Mouse (Mus musculus): ENCODE data around the gene H2-T22. TPM values are rescaled to one million over a fixed set of nuclear protein-coding genes. Genes with fewer than 3 reads are reported as not detected.
"Not testable (repeated sequence)": the region's sequence is repeated elsewhere in the genome, so short reads cannot be mapped to it uniquely, and the experiment has no call there.

H2-T22 gene
- polyA plus RNA-seq, 1 experiment from 2014 or later, result 5.9 TPM

DNA sequence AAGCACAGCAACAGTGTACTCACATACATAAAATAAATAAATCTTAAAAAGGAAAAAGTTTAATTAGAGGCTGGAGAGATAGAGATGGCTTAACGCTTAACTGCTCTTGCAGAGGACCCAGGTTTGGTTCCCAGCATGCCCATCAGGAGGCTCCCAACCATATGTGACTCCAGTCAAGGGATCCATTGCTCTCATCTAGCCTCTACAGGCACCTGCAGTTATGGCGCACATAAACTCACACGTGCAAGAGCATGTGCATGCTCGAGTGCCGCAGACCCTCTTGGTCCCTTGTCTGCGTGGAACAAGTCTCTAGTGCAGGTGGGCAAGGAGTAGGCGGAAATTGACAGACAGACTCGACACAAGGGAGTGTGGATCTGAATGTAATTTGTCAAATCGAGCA, 20.4 kb downstream of the H2-T22 start:
- H3K36me3 ChIP-seq (ENCODE audit: control insufficient read depth, insufficient read depth, low read length), result no peaks in the 10 kb centered on the region
- no peak overlapping the region for H3K4me3 ChIP-seq (ENCODE audit: low read depth, low read length)
- no peaks in the 10 kb centered on the region for H3K27me3 ChIP-seq (ENCODE audit: control insufficient read depth, insufficient read depth, low read length)
- 91% methylated on average over 9 of the region's 9 CpGs for WGBS
- no peak for ATAC-seq (ENCODE audit: low read depth)
- no peak overlapping the region for H3K4me2 ChIP-seq (ENCODE audit: low read depth, low read length)
- H3K4me1 ChIP-seq (ENCODE audit: control insufficient read depth, insufficient read depth, low read length), result no peaks in the 10 kb centered on the region
- H3K9ac ChIP-seq (replicated peaks; ENCODE audit: low read depth, low read length), result no peak overlapping the region
- H3K27ac ChIP-seq (ENCODE audit: low read depth, low read length), result no peak overlapping the region
- no peaks in the 10 kb centered on the region for H3K9me3 ChIP-seq (ENCODE audit: control insufficient read depth, low read length)

DNA sequence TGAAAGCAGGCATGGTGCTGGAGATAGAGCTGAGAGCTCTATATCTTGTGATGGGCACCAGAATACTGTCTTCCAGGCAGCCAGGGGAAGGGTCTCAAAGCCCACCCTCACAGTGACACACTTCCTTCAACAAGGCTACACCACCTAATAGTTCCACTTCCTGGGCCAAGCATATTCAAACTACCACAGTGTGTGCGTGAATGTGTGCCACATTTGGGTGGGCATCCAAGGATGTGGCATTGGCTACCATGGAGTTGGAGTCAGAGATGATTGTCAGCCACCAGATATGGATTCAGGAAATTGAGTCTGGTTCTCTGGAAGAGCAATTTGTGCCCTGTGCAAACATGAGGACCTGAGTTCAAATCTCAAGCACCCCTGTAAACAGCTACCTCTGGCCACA, 21.2 kb downstream of the H2-T22 start:
- Histone ChIP-seq H3K27ac (ENCODE audit: low read depth, low read length) (no peak overlapping the region), H3K4me1 (ENCODE audit: control insufficient read depth, insufficient read depth, low read length) (no peaks in the 10 kb centered on the region), H3K9me3 (ENCODE audit: control insufficient read depth, low read length) (no peaks in the 10 kb centered on the region), H3K36me3 (ENCODE audit: control insufficient read depth, insufficient read depth, low read length) (no peaks in the 10 kb centered on the region), H3K9ac (replicated peaks; ENCODE audit: low read depth, low read length) (no peak overlapping the region), H3K4me2 (ENCODE audit: low read depth, low read length) (no peak overlapping the region), H3K4me3 (ENCODE audit: low read depth, low read length) (no peak overlapping the region), H3K27me3 (ENCODE audit: control insufficient read depth, insufficient read depth, low read length) (no peaks in the 10 kb centered on the region)
- no peak for ATAC-seq (ENCODE audit: low read depth)
- 100% methylated on average over 1 of the region's 1 CpGs for WGBS

DNA sequence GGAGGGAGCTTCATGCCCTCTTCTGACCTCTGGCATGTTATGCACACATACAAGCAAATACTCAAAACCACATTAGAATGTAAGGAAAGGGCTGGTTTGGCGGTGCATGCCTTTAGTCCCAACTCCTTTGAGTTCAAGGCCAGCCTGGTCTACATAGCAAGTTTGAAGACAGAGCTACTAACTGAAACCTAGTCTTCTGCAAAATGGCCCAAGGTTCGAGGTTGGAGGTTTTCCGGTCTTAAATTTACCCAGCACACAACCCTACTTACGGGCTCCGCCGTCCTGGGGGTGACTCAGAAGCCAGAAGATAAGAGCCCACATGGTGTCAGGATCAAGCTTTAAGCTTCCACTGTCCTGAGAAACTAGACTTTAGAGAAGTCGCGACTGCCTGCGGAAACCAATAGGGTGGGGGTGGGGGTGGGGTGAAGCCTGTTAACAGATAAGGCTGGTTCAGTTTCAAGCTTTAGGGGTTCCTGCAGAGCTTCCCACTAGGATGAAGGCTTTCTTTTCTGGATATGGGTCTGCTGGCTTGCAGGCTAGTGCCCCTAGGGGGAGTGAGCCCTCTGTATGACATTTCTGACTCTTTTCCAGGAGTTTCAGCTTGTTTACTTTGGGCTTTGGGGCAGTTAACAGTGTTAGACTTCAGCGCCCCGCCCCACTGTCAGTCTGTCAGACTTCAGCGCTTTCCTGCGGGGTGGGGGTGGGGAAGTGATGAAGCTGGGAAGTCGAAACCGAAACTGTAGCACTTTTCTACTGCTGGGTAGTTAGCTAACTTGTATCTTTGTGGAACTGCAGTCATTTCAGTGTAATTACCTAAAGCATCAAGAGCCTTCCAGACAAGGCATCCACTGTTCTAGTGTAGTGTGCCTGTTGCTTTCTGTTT, 22.1 kb downstream of the H2-T22 start, which contains the start of gene H2-T24:
TSS of gene H2-T24 (minus strand) at position 370 of the 883 bp plus-strand sequence.
- Histone ChIP-seq H3K4me3 (ENCODE audit: low read depth, low read length) (no peak within 1 kb of the TSS), H3K9ac (replicated peaks; ENCODE audit: low read depth, low read length) (no peak within 1 kb of the TSS), H3K4me1 (ENCODE audit: control insufficient read depth, insufficient read depth, low read length) (no peaks in the 10 kb centered on the region), H3K9me3 (ENCODE audit: control insufficient read depth, low read length) (no peaks in the 10 kb centered on the region), H3K36me3 (ENCODE audit: control insufficient read depth, insufficient read depth, low read length) (no peaks in the 10 kb centered on the region), H3K27me3 (ENCODE audit: control insufficient read depth, insufficient read depth, low read length) (no peaks in the 10 kb centered on the region), H3K4me2 (ENCODE audit: low read depth, low read length) (no peak within 1 kb of the TSS), H3K27ac (ENCODE audit: low read depth, low read length) (no peak within 1 kb of the TSS)
- ATAC-seq (ENCODE audit: low read depth), result no peak
- WGBS, result 52% methylated on average over 15 of the region's 15 CpGs

DNA sequence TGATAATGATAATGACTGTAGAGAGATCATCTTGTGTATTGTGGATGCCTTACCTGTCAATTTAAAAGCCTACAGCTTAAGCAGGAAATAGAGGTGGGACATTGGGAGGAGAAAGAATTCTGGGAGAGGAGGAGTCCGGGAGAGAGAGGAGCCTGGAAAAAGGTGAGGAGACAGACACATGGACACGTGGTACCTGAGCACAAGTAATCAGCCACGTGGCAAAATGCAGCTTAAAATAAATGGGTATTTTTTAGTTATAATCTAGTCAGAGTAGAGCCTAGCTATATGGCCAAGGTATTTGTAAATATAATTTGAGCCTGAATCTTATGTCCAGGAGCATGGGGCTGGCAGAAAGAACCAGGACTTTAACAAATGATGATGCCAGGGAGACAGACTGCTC, 23.0 kb downstream of the H2-T22 start:
- Histone ChIP-seq H3K27ac (ENCODE audit: low read depth, low read length) (no peak overlapping the region), H3K27me3 (ENCODE audit: control insufficient read depth, insufficient read depth, low read length) (no peaks in the 10 kb centered on the region), H3K4me1 (ENCODE audit: control insufficient read depth, insufficient read depth, low read length) (no peaks in the 10 kb centered on the region), H3K36me3 (ENCODE audit: control insufficient read depth, insufficient read depth, low read length) (peaks cover 4% of the 10 kb centered on the region; the same call in 1 of the 2 replicates), H3K9ac (replicated peaks; ENCODE audit: low read depth, low read length) (no peak overlapping the region), H3K9me3 (ENCODE audit: control insufficient read depth, low read length) (no peaks in the 10 kb centered on the region), H3K4me3 (ENCODE audit: low read depth, low read length) (no peak overlapping the region), H3K4me2 (ENCODE audit: low read depth, low read length) (no peak overlapping the region)
- WGBS, result 85% methylated on average over 3 of the region's 3 CpGs
- ATAC-seq (ENCODE audit: low read depth), result no peak

DNA sequence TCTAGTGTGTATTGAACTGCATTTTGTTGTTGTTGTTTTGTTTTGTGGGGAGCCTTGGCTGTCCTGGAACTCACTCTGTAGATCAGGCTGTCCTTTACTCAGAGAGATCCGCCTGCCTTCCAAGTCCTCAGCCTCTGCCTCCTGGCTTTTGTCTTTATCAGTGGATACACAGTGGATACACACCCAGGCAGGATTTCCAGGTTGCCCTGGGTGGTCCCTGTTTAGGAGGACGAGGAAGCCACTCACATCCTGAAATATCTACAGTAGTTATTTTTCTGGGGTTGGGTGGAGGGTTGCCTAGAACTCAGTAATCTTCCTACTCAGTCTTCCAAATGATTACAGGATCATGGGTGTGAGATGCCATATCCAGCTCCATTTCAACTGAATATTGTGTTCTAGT, 23.6 kb downstream of the H2-T22 start:
- peaks cover 4% of the 10 kb centered on the region; the same call in 1 of the 2 replicates for H3K36me3 ChIP-seq (ENCODE audit: control insufficient read depth, insufficient read depth, low read length)
- H3K9ac ChIP-seq (replicated peaks; ENCODE audit: low read depth, low read length), result no peak overlapping the region
- H3K27me3 ChIP-seq (ENCODE audit: control insufficient read depth, insufficient read depth, low read length), result no peaks in the 10 kb centered on the region
- no peak for ATAC-seq (ENCODE audit: low read depth)
- no peaks in the 10 kb centered on the region for H3K4me1 ChIP-seq (ENCODE audit: control insufficient read depth, insufficient read depth, low read length)
- no peak overlapping the region for H3K4me3 ChIP-seq (ENCODE audit: low read depth, low read length)
- no peaks in the 10 kb centered on the region for H3K9me3 ChIP-seq (ENCODE audit: control insufficient read depth, low read length)
- no peak overlapping the region for H3K4me2 ChIP-seq (ENCODE audit: low read depth, low read length)
- H3K27ac ChIP-seq (ENCODE audit: low read depth, low read length), result no peak overlapping the region
- WGBS, result 74% methylated on average over 2 of the region's 2 CpGs

DNA sequence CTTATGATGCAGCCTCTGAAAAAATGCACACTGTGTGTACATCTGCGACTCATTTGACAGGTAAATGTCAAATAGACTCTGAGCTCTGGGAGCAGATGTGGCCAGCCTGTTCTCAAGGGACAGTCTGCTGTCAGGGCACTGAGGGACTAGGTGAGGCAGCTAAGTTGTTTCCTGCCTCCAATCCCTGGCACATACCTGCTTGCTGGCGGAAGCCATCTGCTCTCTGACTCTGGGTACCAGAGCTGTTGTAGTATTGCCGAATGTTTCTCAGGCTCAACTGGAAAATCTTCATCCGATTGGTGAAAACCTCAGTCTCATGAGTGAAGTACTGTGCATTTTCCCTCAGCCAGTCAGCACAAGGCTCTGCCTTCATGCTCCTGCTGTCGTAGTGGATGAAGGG, 25.5 kb downstream of the H2-T22 start:
- H3K27ac ChIP-seq (ENCODE audit: low read depth, low read length), result no peak overlapping the region
- WGBS, result 96% methylated on average over 5 of the region's 5 CpGs
- no peak for ATAC-seq (ENCODE audit: low read depth)

DNA sequence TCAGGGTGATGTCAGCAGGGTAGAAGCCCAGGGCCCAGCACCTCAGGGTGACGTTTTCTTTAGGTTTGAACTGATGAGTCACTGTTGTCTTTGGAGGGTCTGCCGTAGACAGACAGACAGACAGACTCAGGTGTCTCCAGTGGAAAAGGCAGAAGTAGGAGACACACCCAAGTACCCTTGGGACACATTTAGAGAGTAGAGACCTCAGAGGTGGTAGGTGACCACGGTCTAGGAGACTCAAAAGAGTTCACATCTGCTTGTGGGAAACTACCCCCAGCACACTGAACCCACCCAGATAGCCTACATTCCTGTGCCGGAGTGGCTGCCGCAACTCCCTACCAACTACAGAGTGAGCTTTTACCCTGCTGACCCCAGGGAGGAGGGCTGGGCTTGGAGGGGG, 27.6 kb downstream of the H2-T22 start:
- Histone ChIP-seq H3K9me3 (ENCODE audit: control insufficient read depth, low read length) (no peaks in the 10 kb centered on the region), H3K36me3 (ENCODE audit: control insufficient read depth, insufficient read depth, low read length) (peaks cover 4% of the 10 kb centered on the region; the same call in 1 of the 2 replicates), H3K9ac (replicated peaks; ENCODE audit: low read depth, low read length) (no peak overlapping the region), H3K4me3 (ENCODE audit: low read depth, low read length) (no peak overlapping the region), H3K27me3 (ENCODE audit: control insufficient read depth, insufficient read depth, low read length) (no peaks in the 10 kb centered on the region), H3K4me2 (ENCODE audit: low read depth, low read length) (no peak overlapping the region), H3K27ac (ENCODE audit: low read depth, low read length) (no peak overlapping the region), H3K4me1 (ENCODE audit: control insufficient read depth, insufficient read depth, low read length) (no peaks in the 10 kb centered on the region)
- 96% methylated on average over 5 of the region's 5 CpGs for WGBS
- ATAC-seq (ENCODE audit: low read depth), result no peak

More for the DNA sequence above, 25.5 kb downstream of the H2-T22 start:
- H3K9ac ChIP-seq (replicated peaks; ENCODE audit: low read depth, low read length), result no peak overlapping the region
- H3K4me3 ChIP-seq (ENCODE audit: low read depth, low read length), result no peak overlapping the region
- H3K9me3 ChIP-seq (ENCODE audit: control insufficient read depth, low read length), result no peaks in the 10 kb centered on the region
- no peaks in the 10 kb centered on the region for H3K4me1 ChIP-seq (ENCODE audit: control insufficient read depth, insufficient read depth, low read length)
- no peak overlapping the region for H3K4me2 ChIP-seq (ENCODE audit: low read depth, low read length)
- H3K36me3 ChIP-seq (ENCODE audit: control insufficient read depth, insufficient read depth, low read length), result peaks cover 4% of the 10 kb centered on the region; the same call in 1 of the 2 replicates
- H3K27me3 ChIP-seq (ENCODE audit: control insufficient read depth, insufficient read depth, low read length), result no peaks in the 10 kb centered on the region

DNA sequence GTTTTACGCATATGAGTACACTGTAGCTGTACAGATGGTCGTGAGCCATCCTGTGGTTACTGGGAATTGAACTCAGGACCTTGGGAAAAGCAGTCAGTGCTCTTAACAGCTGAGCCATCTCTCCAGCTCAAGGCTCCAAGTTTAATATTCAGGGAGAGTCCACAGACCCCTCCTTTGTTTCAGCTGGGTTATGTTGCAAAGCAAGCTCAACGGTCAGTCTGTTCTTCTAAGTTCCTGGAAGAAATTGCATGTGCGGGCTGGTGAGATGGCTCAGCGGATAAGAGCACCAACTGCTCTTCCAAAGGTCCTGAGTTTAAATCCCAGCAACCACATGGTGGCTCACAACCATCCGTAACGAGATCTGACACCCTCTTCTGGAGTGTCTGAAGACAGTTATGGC, 38.1 kb downstream of the H2-T22 start:
- H3K27me3 ChIP-seq (ENCODE audit: control insufficient read depth, insufficient read depth, low read length); H3K4me2 ChIP-seq (ENCODE audit: low read depth, low read length); H3K4me1 ChIP-seq (ENCODE audit: control insufficient read depth, insufficient read depth, low read length); H3K36me3 ChIP-seq (ENCODE audit: control insufficient read depth, insufficient read depth, low read length); H3K4me3 ChIP-seq (ENCODE audit: low read depth, low read length); ATAC-seq (ENCODE audit: low read depth); H3K27ac ChIP-seq (ENCODE audit: low read depth, low read length); H3K9me3 ChIP-seq (ENCODE audit: control insufficient read depth, low read length); H3K9ac ChIP-seq (replicated peaks; ENCODE audit: low read depth, low read length): not testable (repeated sequence)
- WGBS, result 91% methylated on average over 7 of the region's 7 CpGs

DNA sequence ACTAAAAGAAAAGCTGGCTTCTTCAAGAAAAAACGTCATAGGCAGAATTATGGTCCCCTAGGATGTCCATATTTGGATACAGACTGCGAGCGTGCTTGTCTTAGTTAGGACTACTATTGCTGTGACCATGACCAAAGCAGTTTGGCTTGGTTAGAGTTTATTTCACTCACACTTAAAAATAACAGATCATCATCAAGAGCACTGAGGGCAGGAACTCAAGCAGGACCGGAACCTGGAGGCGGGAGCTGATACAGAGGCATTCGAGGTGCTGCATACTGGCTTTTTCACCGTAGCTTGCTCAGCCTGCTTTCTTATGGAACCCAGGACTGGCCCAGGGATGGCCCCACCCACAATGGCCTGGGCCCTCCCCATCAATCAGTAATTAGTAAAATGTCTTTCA, 39.2 kb downstream of the H2-T22 start:
- 95% methylated on average over 7 of the region's 7 CpGs for WGBS
- H3K9me3 ChIP-seq (ENCODE audit: control insufficient read depth, low read length), result no peaks in the 10 kb centered on the region
- H3K4me1 ChIP-seq (ENCODE audit: control insufficient read depth, insufficient read depth, low read length), result no peaks in the 10 kb centered on the region
- no peaks in the 10 kb centered on the region for H3K27me3 ChIP-seq (ENCODE audit: control insufficient read depth, insufficient read depth, low read length)
- no peak overlapping the region for H3K27ac ChIP-seq (ENCODE audit: low read depth, low read length)
- no peaks in the 10 kb centered on the region for H3K36me3 ChIP-seq (ENCODE audit: control insufficient read depth, insufficient read depth, low read length)
- H3K4me2 ChIP-seq (ENCODE audit: low read depth, low read length), result no peak overlapping the region
- no peak overlapping the region for H3K4me3 ChIP-seq (ENCODE audit: low read depth, low read length)
- no peak for ATAC-seq (ENCODE audit: low read depth)
- no peak overlapping the region for H3K9ac ChIP-seq (replicated peaks; ENCODE audit: low read depth, low read length)
